Mouse (Mus musculus) embryonic facial prominence, embryonic 12.5 days (tissue): ENCODE data around the gene Olfr615. TPM values are rescaled to one million over a fixed set of nuclear protein-coding genes. Genes with fewer than 3 reads are reported as not detected.
"Not testable (repeated sequence)": the region's sequence is repeated elsewhere in the genome, so short reads cannot be mapped to it uniquely, and the experiment has no call there.

Source experiments
- ATAC-seq: fragments of 200-750 bp; cut with Nextera tagmentation; 2 replicates; pipeline ENCODE4 v1.8.0; 2017; ENCODE audit not compliant: insufficient number of reproducible peaks, insufficient read depth, low FRiP score, low TSS enrichment
- H3K27ac ChIP-seq: fragments of 300-500 bp; sonication (generic); 2 replicates; pipeline ENCODE4 v1.5.1; 2016; ENCODE audit warnings: mild to moderate bottlenecking
- H3K27me3 ChIP-seq: fragments of 300-500 bp; sonication (generic); 2 replicates; pipeline ENCODE4 v1.6.1; 2016; ENCODE audit warnings: mild to moderate bottlenecking, moderate library complexity
- H3K36me3 ChIP-seq: fragments of 300-500 bp; sonication (generic); 2 replicates; pipeline ENCODE4 v1.6.1; 2016; ENCODE audit warnings: mild to moderate bottlenecking
- H3K4me1 ChIP-seq: fragments of 300-500 bp; sonication (generic); 2 replicates; pipeline ENCODE4 v1.6.1; 2016
- H3K4me2 ChIP-seq: fragments of 300-500 bp; sonication (generic); replicated peaks from 2 replicates; pipeline ENCODE4 v1.6.1; 2016; ENCODE audit warnings: mild to moderate bottlenecking, moderate library complexity
- H3K4me3 ChIP-seq: fragments of 300-500 bp; sonication (generic); 2 replicates; pipeline ENCODE4 v1.5.1; 2016; ENCODE audit warnings: mild to moderate bottlenecking
- H3K9ac ChIP-seq: fragments of 300-500 bp; sonication (generic); 2 replicates; pipeline ENCODE4 v1.6.1; 2016; ENCODE audit warnings: mild to moderate bottlenecking, moderate library complexity
- H3K9me3 ChIP-seq: fragments of 300-500 bp; sonication (generic); 2 replicates; pipeline ENCODE4 v1.6.1; 2016; ENCODE audit warnings: mild to moderate bottlenecking, moderate library complexity
- WGBS: fragments of 180-500 bp; shearing (Covaris S2); methylation state at CpG from one replicate; pipeline ENCODE4 v1.1.7; 2016; 5-methylcytosine and 5-hydroxymethylcytosine counted together
- polyA plus RNA-seq: library from polyadenylated mRNA; unstranded; fragments of >200 nt; fragmentation: Nextera tagmentation; extraction: Ambion mirVana; gene quantifications from 2 replicates; pipeline ENCODE4 v1.2.1, GENCODE M21; 2016

The Olfr615 gene
- not detected in 2 replicates for polyA plus RNA-seq

- Histone ChIP-seq H3K27ac (no peak within 1 kb of the TSS), H3K9me3 (no peaks in the 10 kb centered on the region), H3K4me1 (no peaks in the 10 kb centered on the region), H3K4me2 (no peak within 1 kb of the TSS), H3K27me3 (no peaks in the 10 kb centered on the region), H3K4me3 (no peak within 1 kb of the TSS), H3K36me3 (no peaks in the 10 kb centered on the region), H3K9ac (no peak within 1 kb of the TSS)
- 75% methylated on average over 2 of the region's 2 CpGs for WGBS
- ATAC-seq: no peak
Observed at GRCm38 (mm10) chr7:103555779-103556178, at the start of gene Olfr615. TSS of gene Olfr615 (plus strand) at chr7:103556079.

GRCm38 (mm10) chr7:103512022-103512421, 43.9 kb upstream of the Olfr615 start, which contains the start of gene Olfr610:
TSS of gene Olfr610 (minus strand) at chr7:103512122.
- no peaks in the 10 kb centered on the region for H3K36me3 ChIP-seq
- H3K9ac ChIP-seq: no peak within 1 kb of the TSS
- H3K4me3 ChIP-seq: no peak within 1 kb of the TSS
- no peak for ATAC-seq
- 88% methylated on average over 2 of the region's 2 CpGs for WGBS
- H3K4me1 ChIP-seq: no peaks in the 10 kb centered on the region
- no peaks in the 10 kb centered on the region for H3K9me3 ChIP-seq
- H3K27ac ChIP-seq: no peak within 1 kb of the TSS
- H3K4me2 ChIP-seq: no peak within 1 kb of the TSS
- no peaks in the 10 kb centered on the region for H3K27me3 ChIP-seq

- not testable (repeated sequence) for ATAC-seq, H3K27me3 ChIP-seq, H3K4me3 ChIP-seq, H3K9ac ChIP-seq, H3K4me1 ChIP-seq, H3K9me3 ChIP-seq, H3K36me3 ChIP-seq, H3K4me2 ChIP-seq, H3K27ac ChIP-seq
- 79% methylated on average over 1 of the region's 1 CpGs for WGBS
Observed at GRCm38 (mm10) chr7:103520746-103521145, 35.1 kb upstream of the Olfr615 start, which contains the start of gene Olfr611. TSS of gene Olfr611 (minus strand) at chr7:103520846.

GRCm38 (mm10) chr7:103542617-103543016, 13.3 kb upstream of the Olfr615 start, which contains the start of gene Olfr612:
TSS of gene Olfr612 (minus strand) at chr7:103542717.
- not testable (repeated sequence) for ATAC-seq, H3K9me3 ChIP-seq
- 87% methylated on average over 2 of the region's 2 CpGs for WGBS

GRCm38 (mm10) chr7:103547774-103548173, 8.1 kb upstream of the Olfr615 start, which contains the start of gene Olfr613:
TSS of gene Olfr613 (plus strand) at chr7:103548074.
- Histone ChIP-seq H3K9me3 (no peaks in the 10 kb centered on the region), H3K4me2 (no peak within 1 kb of the TSS), H3K4me1 (no peaks in the 10 kb centered on the region), H3K36me3 (no peaks in the 10 kb centered on the region), H3K27ac (no peak within 1 kb of the TSS), H3K9ac (no peak within 1 kb of the TSS), H3K27me3 (no peaks in the 10 kb centered on the region), H3K4me3 (no peak within 1 kb of the TSS)
- 74% methylated on average over 2 of the region's 2 CpGs for WGBS
- ATAC-seq: no peak

More at GRCm38 (mm10) chr7:103542617-103543016, 13.3 kb upstream of the Olfr615 start, which contains the start of gene Olfr612:
- H3K4me3 ChIP-seq, H3K36me3 ChIP-seq, H3K27me3 ChIP-seq, H3K27ac ChIP-seq, H3K4me2 ChIP-seq, H3K9ac ChIP-seq, H3K4me1 ChIP-seq: not testable (repeated sequence)

GRCm38 (mm10) chr7:103569043-103569442, 13.2 kb downstream of the Olfr615 start, which contains the start of gene Olfr616:
TSS of gene Olfr616 (minus strand) at chr7:103569143.
- 77% methylated on average over 3 of the region's 3 CpGs for WGBS
- Histone ChIP-seq H3K27me3 (no peaks in the 10 kb centered on the region), H3K9ac (no peak within 1 kb of the TSS), H3K27ac (no peak within 1 kb of the TSS), H3K36me3 (no peaks in the 10 kb centered on the region), H3K4me2 (no peak within 1 kb of the TSS), H3K4me3 (no peak within 1 kb of the TSS), H3K9me3 (no peaks in the 10 kb centered on the region), H3K4me1 (no peaks in the 10 kb centered on the region)
- ATAC-seq: no peak

GRCm38 (mm10) chr7:103572761-103573160, 16.9 kb downstream of the Olfr615 start, which contains the start of gene Olfr617:
TSS of gene Olfr617 (plus strand) at chr7:103573061.
- H3K36me3 ChIP-seq: no peaks in the 10 kb centered on the region
- no peak within 1 kb of the TSS for H3K4me3 ChIP-seq
- ATAC-seq: no peak
- no peak within 1 kb of the TSS for H3K9ac ChIP-seq
- no peak within 1 kb of the TSS for H3K27ac ChIP-seq
- H3K4me2 ChIP-seq: no peak within 1 kb of the TSS
- WGBS: 81% methylated on average over 1 of the region's 1 CpGs
- no peaks in the 10 kb centered on the region for H3K27me3 ChIP-seq
- no peaks in the 10 kb centered on the region for H3K9me3 ChIP-seq
- H3K4me1 ChIP-seq: no peaks in the 10 kb centered on the region

GRCm38 (mm10) chr7:103589803-103590202, 33.9 kb downstream of the Olfr615 start, which contains the start of gene Olfr618:
TSS of gene Olfr618 (plus strand) at chr7:103590103.
- H3K9ac ChIP-seq: no peak within 1 kb of the TSS
- H3K36me3 ChIP-seq: no peaks in the 10 kb centered on the region
- H3K4me3 ChIP-seq: no peak within 1 kb of the TSS
- H3K4me2 ChIP-seq: no peak within 1 kb of the TSS
- H3K27ac ChIP-seq: no peak within 1 kb of the TSS
- no peaks in the 10 kb centered on the region for H3K27me3 ChIP-seq
- no peak for ATAC-seq
- no peaks in the 10 kb centered on the region for H3K9me3 ChIP-seq
- no peaks in the 10 kb centered on the region for H3K4me1 ChIP-seq
- 59% methylated on average over 2 of the region's 2 CpGs for WGBS

GRCm38 (mm10) chr7:103600275-103600674, 44.4 kb downstream of the Olfr615 start, which contains the start of gene Olfr619:
TSS of gene Olfr619 (plus strand) at chr7:103600575.
- Histone ChIP-seq H3K4me2 (no peak within 1 kb of the TSS), H3K4me3 (no peak within 1 kb of the TSS), H3K27me3 (no peaks in the 10 kb centered on the region), H3K36me3 (no peaks in the 10 kb centered on the region), H3K9me3 (no peaks in the 10 kb centered on the region), H3K27ac (no peak within 1 kb of the TSS), H3K4me1 (no peaks in the 10 kb centered on the region), H3K9ac (no peak within 1 kb of the TSS)
- ATAC-seq: no peak

- H3K9me3 ChIP-seq: no peaks in the 10 kb centered on the region
- no peaks in the 10 kb centered on the region for H3K36me3 ChIP-seq
- no peaks in the 10 kb centered on the region for H3K27me3 ChIP-seq
- H3K27ac ChIP-seq: no peak overlapping the region
- ATAC-seq: no peak
- no peak overlapping the region for H3K4me3 ChIP-seq
- H3K9ac ChIP-seq: no peak overlapping the region
- no peaks in the 10 kb centered on the region for H3K4me1 ChIP-seq
- WGBS: 85% methylated on average over 2 of the region's 2 CpGs
- no peak overlapping the region for H3K4me2 ChIP-seq
Observed at GRCm38 (mm10) chr7:103607425-103607824, 51.5 kb downstream of the Olfr615 start.

GRCm38 (mm10) chr7:103612434-103612833, 56.6 kb downstream of the Olfr615 start, which contains the start of gene Olfr620:
TSS of gene Olfr620 (minus strand) at chr7:103612534.
- Histone ChIP-seq H3K4me2 (no peak within 1 kb of the TSS), H3K27me3 (no peaks in the 10 kb centered on the region), H3K4me3 (no peak within 1 kb of the TSS), H3K9me3 (no peaks in the 10 kb centered on the region), H3K4me1 (no peaks in the 10 kb centered on the region), H3K27ac (no peak within 1 kb of the TSS), H3K9ac (no peak within 1 kb of the TSS), H3K36me3 (no peaks in the 10 kb centered on the region)
- 73% methylated on average over 2 of the region's 2 CpGs for WGBS
- no peak for ATAC-seq
